Mouse (Mus musculus) bone marrow macrophage, adult 2 months (primary cell): ENCODE results near the gene Snrnp35. TPM values are rescaled to one million over a fixed set of nuclear protein-coding genes. Genes with fewer than 3 reads are reported as not detected.
A peak's percentile ranks its signal among the peaks of the same experiment; 100 is the strongest.
"Not testable (repeated sequence)": the region's sequence is repeated elsewhere in the genome, so short reads cannot be mapped to it uniquely, and the experiment has no call there.

Experiments
- H3K27ac ChIP-seq: 2 replicates; pipeline ENCODE4 v1.5.1; 2012; ENCODE audit warnings: low read depth, low read length; ENCODE audit not compliant: insufficient read depth
- H3K4me1 ChIP-seq: 2 replicates; pipeline ENCODE4 v1.6.1; 2012; ENCODE audit warnings: low read length; ENCODE audit not compliant: control insufficient read depth, insufficient read depth
- H3K4me3 ChIP-seq: 2 replicates; pipeline ENCODE4 v1.5.1; 2012; ENCODE audit warnings: mild to moderate bottlenecking, low read length, moderate library complexity; ENCODE audit not compliant: insufficient read depth
- CTCF ChIP-seq: IDR thresholded peaks from 2 replicates; pipeline ENCODE4 v1.5.1; 2012; ENCODE audit warnings: low read depth, mild to moderate bottlenecking, low read length, moderate library complexity
- POLR2A ChIP-seq: IDR thresholded peaks from 2 replicates; pipeline ENCODE4 v1.6.1; 2012; ENCODE audit warnings: mild to moderate bottlenecking, low read depth, low read length, borderline replicate concordance
- polyA plus RNA-seq: library from polyadenylated mRNA; stranded (reverse); fragments of >200 nt; gene quantifications from 2 replicates; pipeline ENCODE4 v1.2.4, GENCODE M21; 2012; ENCODE audit not compliant: missing spikeins, insufficient read depth, insufficient read length

Snrnp35 gene
- polyA plus RNA-seq, 1 experiment, result 21.6 TPM

DNA sequence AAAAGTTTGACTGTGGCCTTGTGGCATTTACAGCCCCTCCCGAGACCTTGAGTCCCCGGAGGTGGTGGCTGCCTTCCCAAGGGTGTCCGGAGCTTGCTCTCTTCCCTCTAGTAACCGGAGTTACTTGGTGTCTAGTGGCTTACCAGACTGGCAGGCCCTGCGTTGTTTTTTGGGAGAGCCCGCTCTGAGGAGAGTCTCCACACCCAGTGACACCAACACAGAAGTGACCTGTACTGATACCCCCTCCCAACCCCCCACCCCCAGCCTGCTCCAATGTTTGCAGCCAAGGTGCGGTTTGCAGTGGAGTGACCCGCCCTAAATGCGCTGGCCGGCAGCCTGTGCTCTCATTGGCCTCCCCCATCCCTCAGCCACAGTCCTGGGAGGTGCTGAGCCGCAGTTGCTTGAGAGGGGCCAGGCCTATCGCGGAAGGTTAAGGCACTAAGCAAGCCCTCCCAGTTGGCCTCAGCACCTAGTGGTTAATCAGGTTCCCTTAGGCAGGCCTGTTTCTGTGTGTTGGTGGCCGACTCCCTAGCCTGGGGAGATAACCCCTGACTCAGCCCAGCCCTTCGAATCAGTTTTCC, 36.5 kb upstream of the Snrnp35 start:
- Histone ChIP-seq H3K27ac (peak overlapping the region; percentile 81), H3K4me3 (peak overlapping the region; percentile 82), H3K4me1 (peaks cover 34% of the 10 kb centered on the region)
- TF ChIP-seq POLR2A, result no peak
- TF ChIP-seq CTCF, result no peak

DNA sequence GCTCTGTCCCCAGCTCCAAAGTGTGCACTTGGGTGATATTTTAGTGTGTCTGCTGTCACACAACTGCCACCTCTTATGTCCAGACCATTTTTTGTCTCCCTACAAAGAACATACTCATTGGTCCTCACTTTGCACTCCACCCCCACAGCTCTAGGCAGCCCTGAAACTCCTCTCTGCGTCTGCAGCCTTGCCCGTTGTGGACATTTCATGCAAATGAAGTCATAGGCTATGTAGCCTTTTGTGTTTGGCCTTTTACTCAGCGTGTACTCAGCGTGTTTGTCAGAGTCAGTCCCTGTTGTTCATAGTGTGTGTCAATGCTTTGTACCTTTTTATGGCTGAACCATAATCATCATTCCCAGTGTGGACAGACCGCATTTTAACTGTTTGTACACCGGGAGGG, 33.4 kb upstream of the Snrnp35 start:
- Histone ChIP-seq H3K4me3 (no peak overlapping the region), H3K27ac (no peak overlapping the region), H3K4me1 (peaks cover 31% of the 10 kb centered on the region)
- no peak for TF ChIP-seq CTCF
- TF ChIP-seq POLR2A, result no peak

DNA sequence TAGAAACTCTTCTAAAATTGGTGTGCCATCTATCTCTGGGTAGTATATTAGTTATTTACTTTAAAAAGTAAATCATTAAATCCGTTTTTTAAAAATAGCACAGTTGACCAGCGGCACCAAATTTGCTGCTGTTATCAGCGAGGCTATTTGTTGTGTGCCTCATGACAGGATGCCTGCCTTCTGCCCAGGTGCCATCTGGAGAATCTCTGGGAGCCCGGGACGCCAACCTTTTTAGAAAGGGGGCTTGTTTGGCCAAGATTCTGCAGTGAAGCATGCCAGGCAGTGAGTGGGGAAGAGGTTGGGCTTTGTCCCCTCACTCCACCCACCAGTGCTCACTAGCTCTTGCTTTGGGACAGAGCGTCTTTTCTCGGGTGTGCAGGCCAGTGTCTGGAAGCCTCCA, 32.9 kb upstream of the Snrnp35 start:
- Histone ChIP-seq H3K4me1 (peaks cover 34% of the 10 kb centered on the region), H3K27ac (no peak overlapping the region)
- TF ChIP-seq CTCF (no peak), POLR2A (no peak)

DNA sequence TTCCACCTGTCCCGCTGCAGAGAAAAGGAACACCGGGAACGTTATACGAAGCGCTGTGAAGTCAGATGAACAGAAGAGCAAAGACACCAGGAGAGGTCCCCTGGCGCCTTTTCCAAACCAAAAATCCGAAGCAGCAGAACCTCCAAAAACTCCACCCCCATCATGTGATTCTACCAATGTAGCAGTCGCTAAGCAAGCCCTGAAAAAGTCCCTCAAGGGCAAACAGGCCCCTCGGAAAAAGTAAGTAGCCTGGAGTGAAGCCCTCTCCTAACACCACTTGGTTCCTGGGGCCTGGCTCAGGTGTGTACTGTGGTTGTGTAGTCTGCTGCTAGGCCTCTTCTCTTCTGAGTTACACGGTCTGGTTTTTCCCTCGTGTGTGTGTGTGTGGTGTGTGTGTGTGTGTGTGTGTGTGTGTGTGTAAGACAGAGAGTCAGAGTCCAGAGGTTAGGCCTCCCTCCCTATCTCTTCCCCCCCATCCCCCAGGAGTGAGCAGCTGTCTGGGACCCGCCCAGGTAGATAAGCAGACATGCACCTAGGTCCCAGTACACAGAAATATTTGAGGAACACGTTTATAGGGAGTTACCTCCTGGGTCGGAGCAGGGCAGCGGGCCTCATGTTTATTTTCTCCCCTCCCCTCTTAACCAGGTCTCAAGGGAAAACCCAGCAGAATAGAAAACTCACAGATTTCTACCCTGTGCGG, 32.1 kb upstream of the Snrnp35 start:
- Histone ChIP-seq H3K27ac (no peak overlapping the region), H3K4me3 (no peak overlapping the region), H3K4me1 (peaks cover 35% of the 10 kb centered on the region)
- TF ChIP-seq POLR2A, result no peak
- TF ChIP-seq CTCF, result no peak

More for the DNA sequence above, 32.9 kb upstream of the Snrnp35 start:
- H3K4me3 ChIP-seq, result no peak overlapping the region

DNA sequence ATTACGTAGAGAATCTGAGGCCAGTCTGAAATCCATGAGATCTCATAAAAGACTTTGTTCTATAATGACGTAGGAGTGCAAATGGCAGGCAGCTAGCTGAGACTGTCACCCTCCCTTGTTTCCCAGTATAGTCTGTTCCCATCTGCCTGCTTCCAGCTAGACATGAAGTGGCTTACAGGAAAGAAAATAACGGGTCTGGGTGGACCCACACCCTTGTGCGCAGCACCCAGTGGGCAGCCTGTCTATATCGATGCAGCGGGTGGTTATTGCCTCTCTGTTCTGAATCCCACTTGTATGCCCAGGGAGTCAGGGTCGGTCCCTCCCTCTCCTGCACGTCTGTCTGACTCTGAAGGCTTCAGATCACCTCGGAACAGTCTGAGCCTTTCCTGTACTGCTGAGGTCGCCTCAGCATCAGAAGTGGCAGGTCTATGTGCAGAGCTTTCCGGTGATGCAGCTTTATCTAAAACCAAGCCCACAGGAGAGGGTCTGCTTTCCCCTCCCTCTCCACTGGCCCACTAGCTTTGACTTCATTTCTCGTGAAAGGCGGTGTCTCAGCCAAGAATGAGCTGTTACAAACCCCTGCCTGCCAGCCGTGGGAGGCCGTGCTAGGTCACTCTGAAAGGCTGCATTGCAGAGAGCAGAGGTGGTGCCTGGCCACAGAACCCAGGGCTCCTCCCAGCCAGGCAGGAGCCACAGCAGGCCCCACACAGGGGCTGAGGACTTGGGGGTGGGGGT, 30.3 kb upstream of the Snrnp35 start:
- Histone ChIP-seq H3K4me1 (peaks cover 25% of the 10 kb centered on the region), H3K27ac (no peak overlapping the region), H3K4me3 (no peak overlapping the region)
- TF ChIP-seq CTCF (no peak), POLR2A (no peak)

DNA sequence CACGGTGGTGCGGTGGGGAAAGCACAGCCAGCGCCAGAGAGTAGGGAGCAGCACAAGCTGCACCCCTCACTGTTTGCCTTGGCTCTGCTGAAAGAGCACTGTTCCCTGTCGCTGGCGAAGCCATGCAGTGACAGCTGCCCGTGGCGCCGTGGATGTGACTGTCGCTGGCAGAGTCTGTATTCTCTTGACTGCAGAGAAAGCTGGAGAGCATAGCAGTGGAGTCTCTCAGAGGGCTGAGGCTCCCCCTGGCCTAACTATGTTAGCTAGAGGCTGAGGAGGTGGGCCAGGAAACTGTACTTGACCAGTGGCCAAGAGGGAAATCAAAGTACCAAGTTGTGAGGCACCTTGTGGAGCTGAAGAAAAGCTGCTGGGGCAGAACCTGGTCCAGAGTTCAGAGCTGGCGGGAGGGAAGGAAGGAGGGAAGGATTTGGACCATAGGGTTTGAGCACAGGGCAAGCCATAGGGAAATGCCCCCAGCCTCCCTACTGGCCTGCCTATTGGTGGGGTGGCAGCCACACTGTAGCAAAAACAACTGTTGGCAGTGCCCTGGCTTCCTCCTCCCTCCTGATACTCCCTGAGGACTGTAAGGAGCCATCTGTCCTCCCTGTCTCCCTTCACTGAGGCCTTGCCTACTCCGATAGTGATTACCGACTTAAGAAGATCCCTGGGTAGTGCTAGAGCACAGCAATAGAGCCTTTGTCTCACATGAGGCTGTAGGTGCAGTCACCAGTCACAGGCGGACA, 29.4 kb upstream of the Snrnp35 start:
- TF ChIP-seq POLR2A (no peak), CTCF (no peak)
- H3K4me3 ChIP-seq, result no peak overlapping the region

DNA sequence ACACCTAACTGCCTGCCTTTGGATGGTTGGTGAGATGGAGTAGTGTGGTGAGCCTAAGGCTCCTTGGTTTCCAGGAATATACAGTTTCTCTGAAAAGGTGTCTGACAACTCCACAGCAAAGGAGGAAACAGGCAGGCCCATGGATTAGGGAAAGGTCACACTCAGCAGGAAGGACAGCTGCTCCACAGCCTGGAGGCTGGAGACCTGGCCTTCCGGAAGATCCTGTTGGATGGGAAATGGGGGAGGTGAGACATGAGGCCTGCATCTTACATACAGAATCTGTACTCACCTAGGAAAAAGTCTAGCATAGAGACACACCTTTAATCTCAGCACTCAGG, 28.9 kb upstream of the Snrnp35 start:
- no peak overlapping the region for H3K27ac ChIP-seq
- H3K4me3 ChIP-seq, result no peak overlapping the region
- peaks cover 16% of the 10 kb centered on the region for H3K4me1 ChIP-seq
- TF ChIP-seq CTCF, result no peak

More for the DNA sequence above, 29.4 kb upstream of the Snrnp35 start:
- Histone ChIP-seq H3K4me1 (peaks cover 18% of the 10 kb centered on the region), H3K27ac (no peak overlapping the region)

DNA sequence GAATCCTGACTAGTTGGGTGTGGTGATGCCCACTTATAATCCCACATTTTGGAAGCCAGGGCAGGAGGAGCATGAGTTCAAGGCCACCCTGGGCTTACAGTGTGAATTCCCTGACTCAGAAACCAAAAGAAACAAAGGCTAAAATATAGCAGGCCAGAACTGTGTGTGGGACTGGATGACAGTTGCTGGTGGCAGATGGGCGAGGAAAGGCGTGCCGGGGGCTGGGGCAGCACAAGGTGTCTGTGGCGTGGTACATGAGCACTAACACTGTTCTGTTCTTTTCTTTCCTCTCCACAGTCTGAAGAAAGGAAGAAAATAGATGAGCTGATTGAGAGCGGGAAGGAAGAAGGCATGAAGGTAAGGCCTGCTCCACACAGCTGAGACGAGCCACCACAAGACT, 26.2 kb upstream of the Snrnp35 start:
- TF ChIP-seq POLR2A (no peak), CTCF (no peak)
- no peak overlapping the region for H3K27ac ChIP-seq
- H3K4me1 ChIP-seq, result peaks cover 10% of the 10 kb centered on the region
- H3K4me3 ChIP-seq, result no peak overlapping the region

DNA sequence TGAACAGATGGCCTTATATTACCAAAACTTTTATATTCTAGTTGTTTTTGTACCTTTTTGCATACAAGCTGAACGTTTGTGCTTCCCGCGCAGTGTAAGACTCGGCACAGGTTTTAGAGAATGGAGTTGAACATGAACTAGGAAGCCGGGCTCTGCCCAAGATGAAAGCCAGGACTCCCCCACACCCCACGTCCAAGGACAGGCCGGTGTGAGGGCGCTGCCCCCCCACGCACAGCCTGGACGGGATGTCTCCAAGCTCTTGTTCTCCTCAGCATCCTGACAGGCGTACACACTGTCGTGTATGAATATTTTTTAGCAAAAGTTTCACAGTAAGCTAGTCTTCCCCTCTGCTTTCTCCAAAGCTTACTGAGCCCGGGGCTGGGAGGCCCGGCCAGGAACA, 22.0 kb upstream of the Snrnp35 start:
- not testable (repeated sequence) for H3K27ac ChIP-seq, H3K4me1 ChIP-seq, H3K4me3 ChIP-seq

DNA sequence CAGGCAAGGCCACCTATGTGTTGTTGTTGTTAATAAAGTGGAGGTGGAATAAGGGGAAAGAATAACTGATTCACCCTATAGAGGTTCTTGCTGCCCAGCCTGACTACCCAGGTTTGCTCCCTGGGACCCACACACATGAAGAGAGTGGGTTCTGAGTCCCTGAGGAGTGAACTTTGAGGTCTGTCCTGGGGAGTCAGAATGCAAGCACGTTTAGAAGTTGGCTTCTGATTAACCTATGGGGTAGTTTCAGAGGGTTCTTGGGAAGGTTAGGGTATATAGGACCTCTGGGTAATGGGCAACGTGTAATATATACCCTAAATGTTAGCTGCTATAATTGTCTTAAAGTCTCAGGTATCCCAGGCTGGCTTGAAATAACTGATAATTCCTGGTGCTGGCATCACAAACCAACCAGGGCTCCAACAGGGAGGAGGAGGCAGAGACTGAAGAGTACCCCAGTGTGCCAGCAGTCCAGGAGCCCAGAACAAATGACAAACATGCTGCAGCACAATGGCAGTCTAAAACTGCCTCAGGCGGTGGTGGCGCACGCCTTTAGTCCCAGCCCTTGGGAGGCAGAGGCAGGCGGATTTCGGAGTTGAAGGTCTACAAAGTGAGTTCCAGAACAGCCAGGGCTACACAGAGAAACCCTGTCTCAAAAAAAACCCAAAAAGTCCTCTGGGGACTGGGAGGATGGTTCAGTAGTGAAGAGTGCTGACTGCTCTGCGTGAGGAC, 20.5 kb upstream of the Snrnp35 start:
- Histone ChIP-seq H3K4me1 (no peaks in the 10 kb centered on the region), H3K4me3 (no peak overlapping the region), H3K27ac (no peak overlapping the region)
- TF ChIP-seq CTCF, result no peak
